Mouse (Mus musculus): Measurements from ENCODE around the gene Herc1.

DNA sequence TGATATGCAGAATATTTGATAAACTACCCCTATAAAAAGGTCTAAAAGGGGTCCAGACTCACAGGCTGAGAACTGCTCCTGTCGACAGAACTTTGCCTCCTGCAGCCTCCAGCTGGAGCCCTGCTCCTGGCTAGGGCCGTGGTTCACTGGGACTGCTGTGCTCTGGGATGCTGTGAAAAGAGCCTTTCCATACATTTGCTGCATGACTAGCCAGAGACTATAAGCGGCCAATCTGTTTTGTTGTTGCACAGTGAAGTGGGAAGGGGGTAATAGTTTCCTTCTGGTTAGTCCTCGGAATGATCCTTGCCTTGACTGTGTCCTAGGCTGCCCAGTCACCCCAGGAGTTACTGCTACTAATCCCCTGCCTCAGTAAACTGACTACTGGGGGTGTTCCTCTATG is 155.8 kb downstream of the Herc1 start:
- no peak for TF ChIP-seq FLI1 (IDR thresholded peaks at IDR 0.05; ENCODE audit: low read length)
- no peak for TF ChIP-seq GATA1 (IDR thresholded peaks at IDR 0.05; ENCODE audit: borderline replicate concordance, low read length)

Data from megakaryocyte, embryonic 14.5 days (primary cell).